Mouse (Mus musculus) neural tube, embryonic 15.5 days (tissue): Measurements from ENCODE around the gene Tmem156. TPM values are rescaled to one million over a fixed set of nuclear protein-coding genes. Genes with fewer than 3 reads are reported as not detected.

ENCODE experiments used
- ATAC-seq: fragments of 200-750 bp; cut with Nextera tagmentation; 2 replicates; pipeline ENCODE4 v1.8.0; 2017; ENCODE audit warnings: mild to moderate bottlenecking, moderate TSS enrichment, moderate library complexity; ENCODE audit not compliant: low FRiP score
- H3K27ac ChIP-seq: fragments of 300-500 bp; sonication (generic); replicated peaks from 2 replicates; pipeline ENCODE4 v1.5.1; 2015; ENCODE audit warnings: mild to moderate bottlenecking, inconsistent platforms
- H3K27me3 ChIP-seq: fragments of 300-500 bp; sonication (generic); replicated peaks from 2 replicates; pipeline ENCODE4 v1.6.1; 2015; ENCODE audit warnings: inconsistent platforms
- H3K36me3 ChIP-seq: fragments of 300-500 bp; sonication (generic); 2 replicates; pipeline ENCODE4 v1.6.1; 2015; ENCODE audit warnings: inconsistent platforms
- H3K4me1 ChIP-seq: fragments of 300-500 bp; sonication (generic); 2 replicates; pipeline ENCODE4 v1.6.1; 2015; ENCODE audit warnings: inconsistent platforms
- H3K4me2 ChIP-seq: fragments of 300-500 bp; sonication (generic); 2 replicates; pipeline ENCODE4 v1.6.1; 2015; ENCODE audit warnings: inconsistent platforms, mild to moderate bottlenecking, moderate library complexity
- H3K4me3 ChIP-seq: fragments of 300-500 bp; sonication (generic); replicated peaks from 2 replicates; pipeline ENCODE4 v1.5.1; 2015; ENCODE audit warnings: mild to moderate bottlenecking, inconsistent platforms
- H3K9ac ChIP-seq: fragments of 300-500 bp; sonication (generic); replicated peaks from 2 replicates; pipeline ENCODE4 v1.6.1; 2015; ENCODE audit warnings: mild to moderate bottlenecking, inconsistent platforms
- H3K9me3 ChIP-seq: fragments of 300-500 bp; sonication (generic); replicated peaks from 2 replicates; pipeline ENCODE4 v1.6.1; 2016; ENCODE audit warnings: inconsistent platforms
- WGBS: fragments of 180-500 bp; shearing (Covaris S2); methylation state at CpG from one replicate; pipeline ENCODE4 v1.1.7; 2015; ENCODE audit warnings: mixed read lengths; 5-methylcytosine and 5-hydroxymethylcytosine counted together
- polyA plus RNA-seq: library from polyadenylated mRNA; unstranded; fragments of >200 nt; fragmentation: Nextera tagmentation; extraction: Ambion mirVana; gene quantifications from 2 replicates; pipeline ENCODE4 v1.2.1, GENCODE M21; 2015

Gene Tmem156
- polyA plus RNA-seq, 1 experiment from 2014 or later: not detected

DNA sequence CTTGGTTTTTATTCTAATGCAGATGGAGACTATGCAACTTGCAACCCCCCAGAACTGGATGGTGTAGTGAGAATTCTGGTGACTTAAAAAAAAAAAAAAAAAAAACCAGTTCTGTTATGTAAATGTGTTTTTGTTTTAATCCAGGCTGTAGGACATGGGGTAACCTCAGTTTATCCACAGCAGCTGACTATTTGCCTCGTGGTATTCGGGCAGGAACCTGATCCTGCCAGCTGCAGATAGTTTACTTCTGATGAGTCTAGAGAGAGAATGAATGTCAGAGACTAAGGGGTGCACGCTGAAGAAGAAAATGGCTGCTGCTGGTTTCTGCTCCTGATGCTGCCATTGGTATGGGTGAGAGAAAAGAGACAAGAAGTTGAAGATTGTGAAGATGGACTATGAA is 4.2 kb upstream of the Tmem156 start:
- Histone ChIP-seq H3K9ac (no peak overlapping the region), H3K27me3 (no peaks in the 10 kb centered on the region), H3K4me2 (no peak overlapping the region), H3K27ac (no peak overlapping the region), H3K4me1 (no peaks in the 10 kb centered on the region), H3K9me3 (no peaks in the 10 kb centered on the region), H3K4me3 (no peak overlapping the region), H3K36me3 (no peaks in the 10 kb centered on the region)
- ATAC-seq: no peak
- WGBS: 92% methylated on average over 3 of the region's 3 CpGs

DNA sequence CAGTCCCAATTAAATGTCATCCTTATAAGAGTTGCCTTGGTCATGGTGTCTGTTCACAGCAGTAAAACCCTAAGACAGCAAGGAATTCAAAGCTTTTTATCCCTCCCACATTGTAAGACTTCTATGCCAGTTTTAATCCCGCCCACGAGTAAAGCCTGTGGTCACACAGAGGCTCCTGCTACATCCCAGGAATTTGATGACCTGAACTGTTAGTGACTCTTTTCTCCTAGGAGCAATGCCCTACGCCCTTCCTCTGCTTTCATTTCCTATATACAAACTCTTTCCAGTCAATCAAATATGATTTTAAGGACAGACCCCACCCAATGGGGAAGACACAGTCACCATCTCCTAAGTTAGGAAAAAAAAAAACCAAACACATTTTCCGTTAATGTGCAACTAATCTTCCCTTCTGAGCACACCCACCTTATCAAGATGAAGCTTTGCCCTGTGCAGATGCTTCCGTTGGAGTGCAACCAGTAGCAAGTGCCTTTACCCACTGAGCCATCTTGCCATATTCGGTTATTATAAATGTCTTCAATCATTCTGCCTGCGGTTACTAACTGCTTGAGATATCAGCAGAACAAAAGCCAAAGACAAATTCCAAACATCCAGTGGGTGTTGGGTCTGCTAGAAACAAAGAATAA is 3.1 kb upstream of the Tmem156 start:
- Histone ChIP-seq H3K4me3 (no peak overlapping the region), H3K4me2 (no peak overlapping the region), H3K27ac (no peak overlapping the region), H3K27me3 (no peaks in the 10 kb centered on the region), H3K9me3 (no peaks in the 10 kb centered on the region), H3K36me3 (no peaks in the 10 kb centered on the region), H3K4me1 (no peaks in the 10 kb centered on the region), H3K9ac (no peak overlapping the region)
- no peak for ATAC-seq
- 92% methylated on average over 7 of the region's 7 CpGs for WGBS

DNA sequence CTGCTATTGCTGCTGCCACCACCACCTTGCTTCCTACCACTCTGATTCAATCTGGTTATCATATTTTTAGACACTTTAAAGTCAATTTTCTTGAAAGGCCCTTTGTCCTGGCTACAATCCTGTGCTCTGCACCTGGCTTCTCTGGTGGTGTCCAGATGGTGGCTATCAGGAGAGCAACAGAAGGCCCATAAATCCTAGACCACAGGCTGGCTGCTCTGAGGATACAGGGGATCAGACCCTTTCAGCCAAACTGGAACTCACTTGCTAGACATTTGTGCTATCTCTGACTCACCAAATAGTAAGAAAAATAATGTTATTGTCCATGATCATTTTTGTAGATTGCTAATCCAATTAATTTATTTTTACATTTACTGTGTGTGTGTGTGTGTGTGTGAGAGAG is 1.8 kb upstream of the Tmem156 start:
- no peak overlapping the region for H3K4me3 ChIP-seq
- no peaks in the 10 kb centered on the region for H3K9me3 ChIP-seq
- no peaks in the 10 kb centered on the region for H3K27me3 ChIP-seq
- H3K9ac ChIP-seq: no peak overlapping the region
- no peaks in the 10 kb centered on the region for H3K36me3 ChIP-seq
- H3K4me1 ChIP-seq: no peaks in the 10 kb centered on the region
- no peak overlapping the region for H3K27ac ChIP-seq
- H3K4me2 ChIP-seq: no peak overlapping the region
- no peak for ATAC-seq

DNA sequence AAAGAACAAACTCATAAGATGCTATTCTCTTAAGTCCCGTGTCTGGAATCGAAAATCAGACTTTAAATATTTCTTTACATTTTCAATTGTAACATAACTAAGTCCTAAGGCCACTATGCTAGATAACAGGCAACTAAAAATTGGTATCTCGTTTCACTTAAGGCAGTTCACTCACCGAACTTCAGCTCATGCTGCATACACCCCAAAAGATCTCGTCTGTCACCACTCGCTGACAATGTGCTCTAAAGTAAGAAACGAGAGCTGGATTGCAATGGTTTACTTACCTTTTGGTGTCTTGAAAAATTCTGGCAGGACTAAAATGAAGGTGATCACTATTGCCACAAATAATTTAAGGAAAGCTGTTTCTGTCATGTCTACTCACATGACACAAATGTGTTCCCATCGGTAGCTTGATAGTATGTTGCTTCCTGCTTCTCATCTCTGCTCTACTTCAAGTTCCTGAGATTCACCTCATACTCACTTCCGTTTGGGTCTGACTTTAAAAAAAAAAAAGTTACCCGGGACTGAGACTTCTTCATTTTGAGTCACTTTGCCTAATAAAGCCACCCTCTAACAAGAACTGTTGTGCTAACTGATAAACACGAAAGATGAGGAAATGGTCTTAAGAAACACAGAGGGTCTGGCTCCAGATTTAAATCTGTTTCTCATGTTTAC is 611 bp downstream of the Tmem156 start:
- no peak overlapping the region for H3K4me2 ChIP-seq
- no peak for ATAC-seq

DNA sequence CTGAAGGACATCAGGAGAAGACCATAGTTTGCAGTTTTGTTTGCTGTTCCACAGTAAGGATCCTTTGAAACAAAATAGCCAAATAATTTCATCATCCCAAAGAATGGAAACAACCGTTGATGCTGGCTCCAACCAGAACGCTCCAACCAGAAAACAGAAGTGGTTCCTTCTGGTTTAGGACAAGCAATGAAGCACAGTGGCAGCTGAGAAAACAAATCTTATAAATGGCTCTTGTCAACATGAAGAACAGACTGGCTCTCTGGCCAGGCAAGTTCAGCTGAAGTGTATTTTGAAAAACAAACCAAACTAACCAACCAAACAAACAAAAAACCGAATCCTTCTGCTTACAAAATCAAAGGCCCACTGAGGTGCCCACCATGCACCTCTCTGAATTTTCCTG is 2.2 kb downstream of the Tmem156 start:
- Histone ChIP-seq H3K9me3 (no peaks in the 10 kb centered on the region), H3K4me2 (no peak overlapping the region), H3K36me3 (no peaks in the 10 kb centered on the region), H3K27me3 (no peaks in the 10 kb centered on the region), H3K9ac (no peak overlapping the region), H3K4me1 (no peaks in the 10 kb centered on the region), H3K27ac (no peak overlapping the region), H3K4me3 (no peak overlapping the region)
- 81% methylated on average over 3 of the region's 3 CpGs for WGBS
- no peak for ATAC-seq

More for the DNA sequence above, 611 bp downstream of the Tmem156 start:
- Histone ChIP-seq H3K27me3 (no peaks in the 10 kb centered on the region), H3K36me3 (no peaks in the 10 kb centered on the region), H3K9ac (no peak overlapping the region), H3K4me3 (no peak overlapping the region), H3K27ac (no peak overlapping the region), H3K9me3 (no peaks in the 10 kb centered on the region), H3K4me1 (no peaks in the 10 kb centered on the region)
- WGBS: 74% methylated on average over 11 of the region's 11 CpGs

DNA sequence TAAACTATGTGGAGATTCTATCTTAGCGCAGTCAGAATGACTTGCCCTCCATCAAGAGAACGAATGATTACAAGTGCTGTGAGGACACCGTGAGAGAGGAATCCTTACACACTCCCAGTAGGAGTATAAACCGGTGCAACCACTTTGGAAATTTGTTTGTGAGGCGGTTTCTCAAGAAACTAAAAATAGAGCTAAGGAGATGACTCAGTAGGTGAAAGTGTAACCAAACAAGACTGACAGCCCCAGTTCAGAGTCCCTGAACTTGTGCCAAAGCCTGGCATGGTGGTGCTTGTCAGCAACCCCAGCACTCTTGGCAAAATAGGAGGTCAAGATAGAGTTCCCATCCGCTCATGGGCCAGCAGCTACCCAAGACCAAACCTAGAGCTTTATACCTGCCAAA is 5.4 kb downstream of the Tmem156 start:
- Histone ChIP-seq H3K4me2 (no peak overlapping the region), H3K36me3 (no peaks in the 10 kb centered on the region), H3K9ac (no peak overlapping the region), H3K27ac (no peak overlapping the region), H3K4me1 (no peaks in the 10 kb centered on the region), H3K27me3 (no peaks in the 10 kb centered on the region), H3K4me3 (no peak overlapping the region), H3K9me3 (no peaks in the 10 kb centered on the region)
- 83% methylated on average over 6 of the region's 6 CpGs for WGBS
- ATAC-seq: no peak

DNA sequence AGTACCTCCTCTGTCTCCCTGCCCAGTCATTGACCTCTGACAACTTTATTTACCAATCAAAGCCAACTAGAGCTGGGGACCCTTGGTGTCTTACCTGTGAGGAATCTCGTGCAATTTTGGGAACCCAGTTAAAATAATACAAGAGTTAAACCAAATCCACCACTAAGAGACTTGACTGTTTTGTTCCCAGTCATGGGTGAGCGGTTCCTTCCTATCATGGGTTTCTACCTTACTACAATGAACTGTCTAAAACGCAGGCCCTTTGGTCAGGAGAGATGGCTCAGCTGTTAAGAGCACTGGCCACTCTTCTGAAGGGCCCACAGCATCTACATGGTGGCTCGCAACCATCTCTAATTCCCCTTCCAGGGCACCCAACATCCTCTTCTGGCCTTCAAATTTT is 10.1 kb downstream of the Tmem156 start:
- Histone ChIP-seq H3K4me3 (no peak overlapping the region), H3K4me1 (no peaks in the 10 kb centered on the region), H3K9me3 (no peaks in the 10 kb centered on the region), H3K4me2 (no peak overlapping the region), H3K36me3 (no peaks in the 10 kb centered on the region), H3K9ac (no peak overlapping the region), H3K27ac (no peak overlapping the region), H3K27me3 (no peaks in the 10 kb centered on the region)
- ATAC-seq: no peak
- WGBS: 89% methylated on average over 4 of the region's 4 CpGs

DNA sequence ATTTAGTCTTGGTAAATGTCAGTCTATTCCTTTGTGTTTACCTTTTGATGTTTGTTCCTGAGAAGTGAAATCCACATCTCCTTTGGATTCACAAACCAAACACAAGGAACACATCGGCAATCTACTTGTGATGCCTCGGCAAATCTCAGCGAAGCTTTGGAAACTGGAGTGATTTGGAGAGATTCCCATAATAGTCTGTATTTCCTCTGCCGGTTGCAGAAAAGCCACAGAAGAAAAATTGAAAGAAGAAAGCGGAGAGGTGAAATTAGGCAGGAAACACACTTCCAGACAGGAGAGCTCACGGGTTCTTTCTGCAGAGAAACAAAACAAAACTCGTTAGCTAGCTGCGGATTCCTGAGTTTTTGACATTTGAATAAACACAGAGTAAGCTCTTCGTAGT is 12.1 kb downstream of the Tmem156 start:
- H3K36me3 ChIP-seq: no peaks in the 10 kb centered on the region
- WGBS: 75% methylated on average over 9 of the region's 9 CpGs
- H3K4me3 ChIP-seq: no peak overlapping the region
- H3K4me2 ChIP-seq: peak overlapping the region; percentile 11; the same call in 1 of the 2 replicates
- H3K27ac ChIP-seq: no peak overlapping the region
- no peaks in the 10 kb centered on the region for H3K9me3 ChIP-seq
- no peak for ATAC-seq
- no peaks in the 10 kb centered on the region for H3K27me3 ChIP-seq
- no peak overlapping the region for H3K9ac ChIP-seq
- no peaks in the 10 kb centered on the region for H3K4me1 ChIP-seq

DNA sequence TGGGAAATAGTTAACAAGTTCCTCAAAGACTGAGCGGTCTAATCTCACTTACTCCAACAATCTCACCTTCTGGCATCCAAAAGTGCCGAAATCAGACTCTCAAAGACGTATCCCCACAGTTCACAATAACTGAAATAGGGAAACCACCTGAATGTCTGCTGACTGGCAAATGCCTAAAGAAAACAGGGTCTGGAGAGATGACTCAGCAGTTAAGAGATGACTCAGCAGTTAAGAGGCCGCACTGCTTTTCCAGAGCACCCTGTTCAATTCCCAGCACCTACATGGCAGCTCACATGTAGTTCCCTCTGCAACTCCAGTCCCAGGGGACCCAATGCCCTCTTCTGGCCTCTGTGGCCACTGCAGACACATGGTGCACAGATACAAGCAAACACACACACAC is 13.9 kb downstream of the Tmem156 start:
- Histone ChIP-seq H3K36me3 (no peaks in the 10 kb centered on the region), H3K4me1 (no peaks in the 10 kb centered on the region), H3K4me2 (no peak overlapping the region), H3K27ac (no peak overlapping the region), H3K9ac (no peak overlapping the region), H3K9me3 (no peaks in the 10 kb centered on the region), H3K4me3 (no peak overlapping the region), H3K27me3 (no peaks in the 10 kb centered on the region)
- ATAC-seq: no peak
- 93% methylated on average over 4 of the region's 4 CpGs for WGBS

DNA sequence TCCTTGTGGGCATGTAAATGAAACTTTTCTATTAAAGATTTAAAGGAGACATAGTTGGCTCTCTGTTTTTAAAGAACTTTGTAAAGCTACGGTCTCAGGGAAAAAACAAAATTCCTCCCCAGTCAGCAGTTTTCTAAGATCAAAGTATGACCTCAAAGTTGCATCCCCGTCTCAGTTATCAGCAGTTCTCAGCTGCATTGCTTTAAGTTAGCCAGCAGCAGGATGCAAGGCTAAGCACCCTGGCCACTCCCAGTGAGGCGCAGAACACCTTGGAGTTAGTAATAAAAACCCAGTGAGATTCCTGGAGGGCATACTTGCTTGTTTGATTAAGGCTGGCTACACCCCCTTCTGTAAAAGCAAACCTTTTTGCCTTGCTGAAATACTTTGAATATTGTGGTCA is 15.2 kb downstream of the Tmem156 start:
- H3K9me3 ChIP-seq: no peaks in the 10 kb centered on the region
- no peak for ATAC-seq
- no peaks in the 10 kb centered on the region for H3K27me3 ChIP-seq
- H3K4me1 ChIP-seq: no peaks in the 10 kb centered on the region
- no peak overlapping the region for H3K9ac ChIP-seq
- no peaks in the 10 kb centered on the region for H3K36me3 ChIP-seq
- H3K4me2 ChIP-seq: no peak overlapping the region
- 53% methylated on average over 3 of the region's 3 CpGs for whole genome bisulfite sequencing
- H3K4me3 ChIP-seq: no peak overlapping the region
- H3K27ac ChIP-seq: no peak overlapping the region

DNA sequence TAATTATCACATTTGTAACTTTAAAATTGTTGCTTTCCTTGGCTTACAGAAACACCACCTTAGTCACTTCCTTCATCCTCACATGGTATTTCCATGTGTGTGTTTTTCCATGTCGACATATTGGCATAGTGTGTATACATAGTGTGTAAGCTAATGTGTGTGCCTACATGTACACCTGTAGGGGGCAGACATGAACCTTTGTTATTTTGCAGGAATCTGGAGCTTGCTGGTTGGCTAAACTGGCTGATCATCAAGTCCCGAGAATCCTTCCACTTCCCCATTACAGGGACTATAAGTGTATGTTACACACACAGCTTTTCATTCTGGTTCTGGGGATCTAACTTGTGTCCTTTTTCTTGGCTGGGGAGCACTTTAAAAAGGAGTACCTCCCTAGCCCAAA is 15.8 kb downstream of the Tmem156 start:
- Histone ChIP-seq H3K36me3 (no peaks in the 10 kb centered on the region), H3K27me3 (no peaks in the 10 kb centered on the region), H3K9ac (no peak overlapping the region), H3K9me3 (no peaks in the 10 kb centered on the region), H3K4me1 (no peaks in the 10 kb centered on the region), H3K4me3 (no peak overlapping the region), H3K27ac (no peak overlapping the region), H3K4me2 (no peak overlapping the region)
- no peak for ATAC-seq
- 80% methylated on average over 2 of the region's 2 CpGs for WGBS

DNA sequence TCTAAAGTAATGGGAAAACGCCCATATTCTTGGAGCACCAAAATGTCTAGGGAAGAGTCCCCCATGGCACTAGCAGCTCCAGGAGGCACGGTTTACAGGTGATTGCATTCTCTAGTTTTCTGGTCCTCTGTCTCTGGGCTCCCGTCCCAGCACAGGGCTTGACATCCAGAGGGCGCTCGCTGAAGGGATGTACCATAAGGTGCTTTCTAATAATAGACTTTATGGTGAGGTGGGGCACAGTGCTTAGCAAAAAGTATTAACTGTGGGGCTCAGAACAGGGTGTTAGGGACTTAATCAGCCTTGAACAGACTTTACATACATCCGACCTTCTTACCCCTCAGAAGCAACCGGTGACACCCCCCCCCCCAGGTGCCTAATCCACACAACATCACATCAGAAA is 17.2 kb downstream of the Tmem156 start:
- Histone ChIP-seq H3K27me3 (no peaks in the 10 kb centered on the region), H3K4me3 (no peak overlapping the region), H3K36me3 (no peaks in the 10 kb centered on the region), H3K27ac (no peak overlapping the region), H3K4me2 (no peak overlapping the region), H3K4me1 (peaks cover 7% of the 10 kb centered on the region; the same call in 1 of the 2 replicates), H3K9me3 (no peaks in the 10 kb centered on the region), H3K9ac (no peak overlapping the region)
- no peak for ATAC-seq
- WGBS: 71% methylated on average over 7 of the region's 7 CpGs
